Mouse (Mus musculus) neutrophil, adult 65 days (primary cell): Measurements from ENCODE around the gene Arx. TPM values are rescaled to one million over a fixed set of nuclear protein-coding genes. Genes with fewer than 3 reads are reported as not detected.

Source experiments
- total RNA-seq: library from RNA; stranded (reverse); gene quantifications from 2 replicates; pipeline ENCODE4 v1.2.4, GENCODE M21; 2023

Gene Arx
- not detected in 2 replicates for total RNA-seq

GRCm38 (mm10) chrX:93286291-93286893 is at the start of gene Arx:
Gene Arx, plus strand, starts transcription at chrX:93286445.

